Mouse (Mus musculus): ENCODE data around the gene Mapkap1. TPM values are rescaled to one million over a fixed set of nuclear protein-coding genes. Genes with fewer than 3 reads are reported as not detected.
A peak's percentile ranks its signal among the peaks of the same experiment; 100 is the strongest.

Mapkap1 gene
- 10 to 100 TPM; 66.5 to 71.5 TPM for total RNA-seq (2021)

DNA sequence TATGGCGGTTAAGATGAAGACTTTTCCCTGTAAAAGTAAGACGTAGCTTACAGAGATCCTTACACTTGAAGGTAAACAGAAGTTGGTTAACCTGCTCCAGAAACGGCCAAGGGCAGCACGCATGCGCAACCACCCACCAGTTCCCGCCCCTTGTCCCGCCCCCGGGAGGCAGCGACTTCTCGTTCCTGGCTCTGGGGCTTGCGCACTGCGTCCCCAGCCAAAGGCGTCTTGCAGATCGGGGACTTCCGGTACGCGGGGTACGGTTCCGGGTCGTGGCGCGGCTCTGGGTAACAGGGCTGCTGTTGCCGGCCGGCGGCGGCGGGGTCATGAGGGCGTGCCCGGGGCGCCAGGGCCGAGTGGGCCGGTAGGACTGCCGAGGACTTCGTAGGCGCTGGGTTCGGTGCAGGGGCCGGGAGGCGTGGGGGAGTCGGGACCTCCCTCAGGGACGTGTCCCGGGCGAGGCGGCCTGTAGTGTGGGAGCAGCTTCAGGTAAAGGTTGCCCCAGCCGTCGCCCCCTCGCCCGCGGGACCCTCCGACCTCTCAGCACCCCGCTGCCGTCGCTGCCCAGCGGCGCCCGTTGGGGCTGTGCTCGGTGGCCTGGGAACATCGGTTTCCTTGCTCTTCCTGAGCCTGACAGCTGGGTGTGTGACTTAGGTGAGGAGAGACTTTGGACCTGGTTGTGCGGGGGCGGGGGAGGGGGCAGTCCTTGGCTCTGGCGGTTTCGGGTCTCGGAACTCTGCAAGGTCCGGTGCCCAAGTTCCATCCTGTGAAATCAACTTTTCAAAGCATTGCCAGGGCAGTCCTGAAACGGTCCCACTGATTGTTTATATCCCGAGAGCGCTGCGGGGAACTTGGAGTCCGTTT, at the start of gene Mapkap1:
Gene Mapkap1, plus strand, starts transcription at position 171 of the 864 bp plus-strand sequence.
- DNase-seq (ENCODE audit: extremely low spot score in 1 of 2, low spot score in 1 of 2): peak; percentile 89 to 92

DNA sequence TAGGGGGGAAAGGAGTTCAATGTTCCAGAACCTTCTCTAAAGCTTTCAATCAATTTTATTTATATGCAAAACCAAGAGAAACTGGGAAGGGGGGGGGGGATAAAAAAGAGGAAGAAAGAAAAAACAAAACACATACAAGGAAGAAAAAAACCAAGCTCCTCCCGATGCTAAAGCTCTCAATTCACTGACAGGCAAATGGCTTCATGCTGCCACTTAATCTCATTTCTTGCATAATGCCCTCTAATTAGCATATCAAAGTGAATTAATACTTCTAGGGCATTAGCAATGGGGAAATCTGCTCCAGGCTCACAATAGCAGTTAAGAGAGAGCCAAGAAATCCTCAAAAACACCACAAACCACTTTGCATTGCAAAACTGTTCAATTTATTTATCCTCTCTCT, 42.9 kb upstream of the Mapkap1 start:
- DNase-seq (ENCODE audit: extremely low spot score in 1 of 2, low spot score in 1 of 2): no peak

DNA sequence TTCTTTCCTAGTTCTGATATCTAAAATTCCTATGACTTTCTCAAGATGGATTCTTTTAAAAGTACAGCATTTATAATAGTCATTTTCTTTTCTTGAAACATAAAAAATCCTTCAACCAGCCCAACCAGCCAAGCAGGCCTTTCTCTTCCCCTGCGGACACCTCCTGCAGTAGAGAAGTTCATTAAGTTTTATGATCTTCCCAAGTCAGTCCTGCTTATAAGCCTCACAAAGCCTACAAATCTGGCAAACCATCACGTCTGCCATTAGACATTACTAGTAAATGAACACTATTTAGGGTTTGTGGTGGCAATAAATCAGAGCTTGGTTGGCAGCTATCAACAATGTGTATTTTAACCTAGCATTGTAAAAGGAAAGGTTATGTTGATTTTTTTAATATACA, 39.5 kb upstream of the Mapkap1 start:
- DNase-seq (ENCODE audit: extremely low spot score in 1 of 2, low spot score in 1 of 2): no peak

GRCm38 (mm10) chr2:34368396-34368795, 38.2 kb upstream of the Mapkap1 start:
- DNase-seq (ENCODE audit: extremely low spot score in 1 of 2, low spot score in 1 of 2): no peak

DNA sequence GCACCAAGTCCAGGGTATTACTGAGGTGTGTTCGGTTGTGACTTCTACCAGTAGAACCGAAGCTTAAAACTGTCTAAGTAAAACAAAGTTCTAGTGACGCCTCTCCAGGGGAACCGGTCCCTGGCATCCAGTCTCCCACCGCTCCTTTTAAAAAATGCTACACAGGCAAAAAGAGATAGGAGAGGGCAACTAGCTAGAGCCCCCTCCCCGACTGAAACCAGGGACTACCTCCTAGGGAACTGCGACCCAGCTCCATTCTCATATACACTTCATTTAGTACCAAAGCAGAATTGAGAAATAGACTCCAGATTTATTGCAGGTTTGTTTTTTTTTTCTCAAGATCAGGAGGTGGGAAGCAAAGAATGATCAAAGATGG, 36.2 kb upstream of the Mapkap1 start:
- no peak for DNase-seq (ENCODE audit: extremely low spot score in 1 of 2, low spot score in 1 of 2)

GRCm38 (mm10) chr2:34370725-34371440, 35.7 kb upstream of the Mapkap1 start:
- DNase-seq (ENCODE audit: extremely low spot score in 1 of 2, low spot score in 1 of 2): no peak

DNA sequence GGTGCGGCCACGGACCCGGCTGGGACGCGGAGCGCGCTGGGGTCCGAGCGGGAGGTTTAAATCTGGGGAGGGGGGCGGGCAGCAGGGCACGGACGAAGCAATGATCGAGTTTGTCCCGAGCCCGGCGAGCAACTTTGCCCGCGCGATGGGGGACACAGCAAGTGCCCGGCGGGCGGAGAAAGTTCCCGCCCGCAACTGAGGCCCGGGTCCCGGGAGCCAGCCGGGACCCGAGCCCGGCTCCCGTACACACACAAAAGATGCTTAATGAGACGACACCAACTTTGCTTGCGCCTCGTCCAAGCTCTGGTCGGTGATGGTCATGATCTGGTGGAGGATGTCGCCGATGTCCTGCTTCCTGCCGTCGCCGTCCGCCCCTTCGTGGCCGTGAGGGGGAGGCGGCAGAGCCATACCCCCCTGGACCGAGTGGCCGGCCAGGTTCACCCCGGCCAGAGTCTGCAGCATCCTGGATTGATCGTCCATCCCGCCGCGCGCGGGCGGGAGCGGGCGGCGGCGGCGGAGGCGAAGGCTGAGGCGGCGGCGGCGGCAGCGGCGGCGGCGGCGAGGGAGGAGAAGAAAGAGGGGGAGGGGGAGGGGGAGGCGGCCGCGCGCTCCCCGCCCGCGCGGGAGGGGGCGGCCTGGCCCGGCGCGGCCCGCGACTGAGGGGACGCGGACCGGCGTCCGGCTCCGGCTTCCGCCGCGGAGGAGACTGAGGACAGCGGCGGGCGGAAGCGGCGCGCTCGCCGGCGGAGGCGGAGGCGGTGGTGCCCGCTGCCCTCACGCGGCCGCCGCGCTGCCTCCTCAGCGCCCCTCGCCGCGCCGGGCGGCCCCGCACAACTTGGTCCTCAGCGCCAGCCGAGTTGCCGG, 34.9 kb upstream of the Mapkap1 start:
- peak in 1 of 2 experiments; percentile 17 for DNase-seq (ENCODE audit: extremely low spot score in 1 of 2, low spot score in 1 of 2)

- DNase-seq (ENCODE audit: extremely low spot score in 1 of 2, low spot score in 1 of 2): peak; percentile 79 to 86
Observed at GRCm38 (mm10) chr2:34372305-34373301, 34.0 kb upstream of the Mapkap1 start, which contains the start of gene Pbx3. Gene Pbx3 (minus strand): TSS chr2:34373142.

- no peak for DNase-seq (ENCODE audit: extremely low spot score in 1 of 2, low spot score in 1 of 2)
Observed at GRCm38 (mm10) chr2:34373886-34374285, 32.7 kb upstream of the Mapkap1 start.

- no peak for DNase-seq (ENCODE audit: extremely low spot score in 1 of 2, low spot score in 1 of 2)
Observed at GRCm38 (mm10) chr2:34374349-34374748, 32.2 kb upstream of the Mapkap1 start.

GRCm38 (mm10) chr2:34378930-34379329, 27.6 kb upstream of the Mapkap1 start:
- no peak for DNase-seq (ENCODE audit: extremely low spot score in 1 of 2, low spot score in 1 of 2)

GRCm38 (mm10) chr2:34399535-34399934, 7.0 kb upstream of the Mapkap1 start:
- no peak for DNase-seq (ENCODE audit: extremely low spot score in 1 of 2, low spot score in 1 of 2)

DNA sequence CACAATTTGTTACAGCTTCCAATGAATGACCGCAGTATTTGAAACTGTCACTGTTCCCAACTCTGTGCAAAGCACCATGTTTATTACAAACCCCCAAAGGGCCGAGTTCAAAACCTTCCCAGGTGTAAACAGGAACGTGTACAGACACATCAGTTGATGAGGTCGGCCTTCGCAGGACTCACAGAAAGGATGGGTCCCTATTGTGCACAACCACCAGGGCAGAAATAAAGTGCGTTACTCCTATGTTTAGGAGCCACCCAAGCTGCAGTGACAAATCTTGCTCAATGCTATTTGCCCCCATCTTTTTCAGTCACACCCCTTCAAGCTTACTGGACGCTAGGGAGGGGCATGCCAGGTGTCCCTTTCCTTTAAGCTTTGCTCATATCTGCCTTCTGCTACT, 1.0 kb downstream of the Mapkap1 start:
- DNase-seq (ENCODE audit: extremely low spot score in 1 of 2, low spot score in 1 of 2): no peak

DNA sequence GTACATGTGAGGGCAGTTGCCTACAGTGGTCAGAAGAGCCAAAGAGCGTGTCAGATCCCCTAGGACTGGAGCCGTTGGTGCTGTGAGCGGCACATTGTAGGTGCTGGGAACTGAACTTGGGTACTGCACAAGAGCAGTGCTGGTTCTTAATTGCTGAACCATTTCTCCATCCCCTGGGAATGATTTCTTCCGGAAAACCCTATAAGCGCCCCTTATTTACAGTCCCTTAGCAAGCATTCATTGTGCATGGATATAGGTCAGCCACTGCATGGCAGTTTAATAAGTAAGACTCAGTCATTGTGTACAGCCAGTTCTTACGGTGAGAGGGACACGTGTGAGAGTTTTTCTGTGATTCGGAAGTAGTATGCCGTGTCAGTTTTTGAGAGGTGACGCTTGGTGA, 1.8 kb downstream of the Mapkap1 start:
- DNase-seq (ENCODE audit: extremely low spot score in 1 of 2, low spot score in 1 of 2): no peak

DNA sequence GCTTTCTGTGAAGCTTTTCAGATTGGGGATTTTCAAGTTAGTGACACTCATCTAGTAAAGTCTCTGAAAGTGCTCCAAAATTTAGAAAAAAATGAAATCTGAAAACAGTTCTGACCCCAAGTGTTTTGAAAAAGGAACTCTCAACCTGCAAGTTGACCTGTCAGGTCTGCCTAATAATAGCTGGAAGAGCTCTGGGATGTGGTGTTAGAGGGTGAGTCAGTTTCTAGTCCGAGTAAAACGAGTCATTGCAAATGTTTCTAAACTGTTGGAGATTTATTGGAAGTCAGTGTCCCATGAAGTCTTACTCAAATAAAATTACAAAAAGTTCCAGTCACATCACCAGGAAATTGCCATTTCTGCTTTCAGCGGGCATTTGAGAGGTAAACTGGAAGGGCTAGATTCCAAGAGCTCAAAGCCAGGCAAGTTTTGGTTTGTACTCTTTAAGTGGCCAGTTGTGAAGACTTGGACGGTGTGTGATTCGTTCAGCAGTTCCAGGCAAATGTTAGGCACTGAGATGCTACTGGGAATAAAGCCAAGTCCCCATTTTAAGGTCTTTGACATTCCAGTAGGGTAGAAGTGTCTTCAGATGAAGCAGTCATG, 3.3 kb downstream of the Mapkap1 start:
- no peak for DNase-seq (ENCODE audit: extremely low spot score in 1 of 2, low spot score in 1 of 2)

- DNase-seq (ENCODE audit: extremely low spot score in 1 of 2, low spot score in 1 of 2): no peak
Observed at GRCm38 (mm10) chr2:34420256-34420655, 13.7 kb downstream of the Mapkap1 start.

DNA sequence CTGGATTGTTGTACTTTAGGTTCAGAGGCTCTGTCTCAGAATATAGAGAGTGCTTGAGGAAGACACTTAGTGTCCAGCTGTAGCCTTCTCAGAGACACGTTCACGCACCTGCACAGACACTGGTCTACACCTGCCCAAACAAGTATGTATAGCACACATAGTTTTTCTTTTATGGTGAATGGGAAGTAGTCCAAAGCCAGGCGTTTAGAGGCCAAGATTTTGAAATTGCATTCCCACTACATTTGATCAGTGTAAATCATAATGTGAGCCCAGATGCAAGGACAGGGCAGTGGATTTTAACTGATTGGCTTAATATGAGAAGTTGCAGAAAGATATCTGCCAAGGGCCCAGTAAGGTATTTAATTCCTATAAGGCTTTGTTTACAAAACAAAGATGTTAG, 17.6 kb downstream of the Mapkap1 start:
- DNase-seq (ENCODE audit: extremely low spot score in 1 of 2, low spot score in 1 of 2): no peak

- no peak for DNase-seq (ENCODE audit: extremely low spot score in 1 of 2, low spot score in 1 of 2)
Observed at GRCm38 (mm10) chr2:34425573-34426223, 19.1 kb downstream of the Mapkap1 start.

GRCm38 (mm10) chr2:34430663-34431062, 24.1 kb downstream of the Mapkap1 start:
- no peak for DNase-seq (ENCODE audit: extremely low spot score in 1 of 2, low spot score in 1 of 2)
